Mouse (Mus musculus) cerebellum, postnatal 36 days (tissue): ENCODE measurements around the gene Dpy30.

Experiments
- DNase-seq, 2 experiments: peaks; one replicate each; pipeline ENCODE4 v3.0.0; 2021 to 2022; ENCODE audit warnings: mixed read lengths in 2 of 2

Dpy30 gene

GRCm38 (mm10) chr17:74262415-74262814, 61.3 kb downstream of the Dpy30 start:
- DNase-seq: no peak
